Mouse (Mus musculus) kidney, postnatal 0 days (tissue): Measurements from ENCODE around the gene Klrb1. TPM values are rescaled to one million over a fixed set of nuclear protein-coding genes. Genes with fewer than 3 reads are reported as not detected.
"Not testable (repeated sequence)": the region's sequence is repeated elsewhere in the genome, so short reads cannot be mapped to it uniquely, and the experiment has no call there.

Experiments
- ATAC-seq: fragments of 200-750 bp; cut with Nextera tagmentation; replicated peaks from 2 replicates; pipeline ENCODE4 v1.8.0; 2017; ENCODE audit warnings: low read depth, moderate number of reproducible peaks, moderate TSS enrichment, moderate library complexity; ENCODE audit not compliant: low FRiP score
- DNase-seq: peaks from one replicate; pipeline ENCODE4 v3.0.0-alpha.2; 2016; ENCODE audit warnings: low spot score
- H3K27ac ChIP-seq: fragments of 300-500 bp; sonication (generic); 2 replicates; pipeline ENCODE4 v1.5.1; 2014; ENCODE audit warnings: mild to moderate bottlenecking
- H3K27me3 ChIP-seq: fragments of 300-500 bp; sonication (generic); 2 replicates; pipeline ENCODE4 v1.6.1; 2014; ENCODE audit warnings: low read length, mixed read lengths; ENCODE audit not compliant: insufficient read depth
- H3K36me3 ChIP-seq: fragments of 300-500 bp; sonication (generic); 2 replicates; pipeline ENCODE4 v1.6.1; 2014; ENCODE audit warnings: low read length, mixed read lengths; ENCODE audit not compliant: insufficient read depth
- H3K4me1 ChIP-seq: fragments of 300-500 bp; sonication (generic); replicated peaks from 2 replicates; pipeline ENCODE4 v1.6.1; 2014; ENCODE audit warnings: antibody characterized with exemption, low read length, mixed read lengths; ENCODE audit not compliant: insufficient read depth
- H3K4me2 ChIP-seq: fragments of 300-500 bp; sonication (generic); 2 replicates; pipeline ENCODE4 v1.6.1; 2014; ENCODE audit warnings: mild to moderate bottlenecking, low read length, moderate library complexity, mixed read lengths
- H3K4me3 ChIP-seq: fragments of 300-500 bp; sonication (generic); replicated peaks from 2 replicates; pipeline ENCODE4 v1.5.1; 2014; ENCODE audit warnings: low read depth, low read length
- H3K9ac ChIP-seq: fragments of 300-500 bp; sonication (generic); 2 replicates; pipeline ENCODE4 v1.6.1; 2014; ENCODE audit warnings: low read depth, low read length
- H3K9me3 ChIP-seq: fragments of 300-500 bp; sonication (generic); replicated peaks from 2 replicates; pipeline ENCODE4 v1.6.1; 2016; ENCODE audit warnings: low read length, inconsistent platforms, mixed read lengths
- CTCF ChIP-seq: IDR thresholded peaks from 2 replicates; pipeline ENCODE4 v1.5.1; 2016; ENCODE audit warnings: antibody characterized with exemption, low read depth, mild to moderate bottlenecking, moderate library complexity
- WGBS: fragments of 180-500 bp; shearing (Covaris S2); extraction: QIAGEN DNeasy Blood & Tissue Kit; methylation state at CpG from one replicate; pipeline ENCODE4 v1.1.7; 2014; 5-methylcytosine and 5-hydroxymethylcytosine counted together
- polyA plus RNA-seq: library from polyadenylated mRNA; unstranded; fragments of >200 nt; fragmentation: Nextera tagmentation; extraction: Ambion mirVana; gene quantifications from 2 replicates; pipeline ENCODE4 v1.2.1, GENCODE M21; 2015

Gene Klrb1
- not detected in 2 replicates for polyA plus RNA-seq

GRCm38 (mm10) chr6:128722959-128723358 lies at the start of gene Klrb1:
Klrb1 (minus strand) TSS chr6:128723059.
- no peaks in the 10 kb centered on the region for H3K36me3 ChIP-seq
- TF ChIP-seq CTCF: no peak
- no peak within 1 kb of the TSS for H3K4me2 ChIP-seq
- no peaks in the 10 kb centered on the region for H3K9me3 ChIP-seq
- ATAC-seq (no peak), DNase-seq (no peak)
- H3K4me1 ChIP-seq: no peaks in the 10 kb centered on the region
- H3K27ac ChIP-seq: no peak within 1 kb of the TSS
- no peak within 1 kb of the TSS for H3K9ac ChIP-seq
- WGBS: 85% methylated on average over 4 of the region's 4 CpGs
- H3K4me3 ChIP-seq: no peak within 1 kb of the TSS
- no peaks in the 10 kb centered on the region for H3K27me3 ChIP-seq

GRCm38 (mm10) chr6:128769481-128770253 lies 46.8 kb upstream of the Klrb1 start:
- no peak overlapping the region for H3K9ac ChIP-seq

GRCm38 (mm10) chr6:128768047-128768446 lies 45.2 kb upstream of the Klrb1 start:
- TF ChIP-seq CTCF: no peak
- Histone ChIP-seq H3K9ac (no peak overlapping the region), H3K27me3 (no peaks in the 10 kb centered on the region), H3K4me3 (no peak overlapping the region), H3K9me3 (no peaks in the 10 kb centered on the region), H3K27ac (no peak overlapping the region), H3K36me3 (no peaks in the 10 kb centered on the region), H3K4me2 (no peak overlapping the region), H3K4me1 (no peaks in the 10 kb centered on the region)
- WGBS: 81% methylated on average over 4 of the region's 4 CpGs
- DNase-seq: no peak
- ATAC-seq: no peak

More at GRCm38 (mm10) chr6:128769481-128770253, 46.8 kb upstream of the Klrb1 start:
- Histone ChIP-seq H3K36me3 (no peaks in the 10 kb centered on the region), H3K27ac (peak overlapping the region; percentile 36; the same call in 1 of the 2 replicates), H3K4me3 (no peak overlapping the region), H3K4me1 (no peaks in the 10 kb centered on the region), H3K9me3 (no peaks in the 10 kb centered on the region), H3K27me3 (no peaks in the 10 kb centered on the region), H3K4me2 (no peak overlapping the region)
- TF ChIP-seq CTCF: no peak
- ATAC-seq (no peak), DNase-seq (peak; percentile 53)
- WGBS: 64% methylated on average over 10 of the region's 10 CpGs

GRCm38 (mm10) chr6:128766486-128767254 lies 43.8 kb upstream of the Klrb1 start:
- H3K4me2 ChIP-seq, H3K4me3 ChIP-seq, H3K9me3 ChIP-seq, H3K27me3 ChIP-seq, H3K9ac ChIP-seq, H3K27ac ChIP-seq, H3K4me1 ChIP-seq, H3K36me3 ChIP-seq: not testable (repeated sequence)
- 0 out of 2 replicates have a peak, but pooled peaks have one; percentile 19 for ATAC-seq
- WGBS: 68% methylated on average over 6 of the region's 6 CpGs
- TF ChIP-seq CTCF: peak; percentile 75
- DNase-seq: peak; percentile 88

GRCm38 (mm10) chr6:128765211-128765610 lies 42.4 kb upstream of the Klrb1 start:
- Histone ChIP-seq H3K9ac (no peak overlapping the region), H3K27me3 (no peaks in the 10 kb centered on the region), H3K4me1 (no peaks in the 10 kb centered on the region), H3K27ac (no peak overlapping the region), H3K4me3 (no peak overlapping the region), H3K36me3 (no peaks in the 10 kb centered on the region), H3K4me2 (no peak overlapping the region), H3K9me3 (no peaks in the 10 kb centered on the region)
- no peak for ATAC-seq
- WGBS: 71% methylated on average over 1 of the region's 1 CpGs
- no peak for TF ChIP-seq CTCF
- DNase-seq: no peak

GRCm38 (mm10) chr6:128764598-128764997 lies 41.7 kb upstream of the Klrb1 start:
- Histone ChIP-seq H3K27ac (no peak overlapping the region), H3K4me2 (peak overlapping the region; percentile 41), H3K4me1 (no peaks in the 10 kb centered on the region), H3K9ac (no peak overlapping the region), H3K9me3 (no peaks in the 10 kb centered on the region), H3K4me3 (peak overlapping the region; percentile 42; the same call in 1 of the 2 replicates), H3K36me3 (no peaks in the 10 kb centered on the region), H3K27me3 (no peaks in the 10 kb centered on the region)
- TF ChIP-seq CTCF: no peak
- DNase-seq (no peak), ATAC-seq (no peak)
- WGBS: 26% methylated on average over 5 of the region's 5 CpGs
